Mouse (Mus musculus) heart, adult 2 months (tissue): ENCODE measurements around the gene Tmem82. TPM values are rescaled to one million over a fixed set of nuclear protein-coding genes. Genes with fewer than 3 reads are reported as not detected.
"Not testable (repeated sequence)": the region's sequence is repeated elsewhere in the genome, so short reads cannot be mapped to it uniquely, and the experiment has no call there.

Source experiments
- DNase-seq, 2 experiments: peaks; one replicate each; pipeline ENCODE4 v3.0.0; 2021
- H3K27ac ChIP-seq: fragments of 200-600 bp; 2 replicates; pipeline ENCODE4 v1.8.1; 2022
- H3K27me3 ChIP-seq: fragments of 200-500 bp; 2 replicates; pipeline ENCODE4 v1.6.1; 2012; ENCODE audit warnings: mild to moderate bottlenecking, low read length, inconsistent platforms, mixed read lengths; ENCODE audit not compliant: control insufficient read depth, insufficient read depth
- H3K36me3 ChIP-seq: fragments of 200-500 bp; 2 replicates; pipeline ENCODE4 v1.6.1; 2012; ENCODE audit warnings: low read length, inconsistent platforms; ENCODE audit not compliant: control insufficient read depth, insufficient read depth
- H3K4me1 ChIP-seq: fragments of 200-500 bp; 2 replicates; pipeline ENCODE4 v1.6.1; 2011; ENCODE audit warnings: low read length; ENCODE audit not compliant: control insufficient read depth, insufficient read depth
- H3K4me3 ChIP-seq: fragments of 200-600 bp; 2 replicates; pipeline ENCODE4 v1.8.1; 2022
- H3K79me2 ChIP-seq: fragments of 200-500 bp; replicated peaks from 2 replicates; pipeline ENCODE4 v1.6.1; 2012; ENCODE audit warnings: mild to moderate bottlenecking, inconsistent platforms, low read length, moderate library complexity, mixed read lengths; ENCODE audit not compliant: control insufficient read depth, insufficient read depth
- H3K9ac ChIP-seq: fragments of 200-500 bp; 2 replicates; pipeline ENCODE4 v1.6.1; 2012; ENCODE audit warnings: low read depth, mild to moderate bottlenecking, control low read depth, inconsistent platforms, low read length, mixed read lengths
- CTCF ChIP-seq: fragments of 200-600 bp; IDR thresholded peaks from 2 replicates; pipeline ENCODE4 v1.8.1; 2022; ENCODE audit warnings: antibody characterized with exemption, mild to moderate bottlenecking, moderate library complexity
- EP300 ChIP-seq: fragments of 200-500 bp; IDR thresholded peaks from 2 replicates; pipeline ENCODE4 v1.6.1; 2011; ENCODE audit warnings: low read depth, low read length, control low read depth; ENCODE audit not compliant: insufficient read depth
- POLR2A ChIP-seq: fragments of 200-500 bp; IDR thresholded peaks from 2 replicates; pipeline ENCODE4 v1.6.1; 2011; ENCODE audit warnings: mild to moderate bottlenecking, low read depth, low read length, control low read depth; ENCODE audit not compliant: insufficient read depth
- WGBS: fragments of 180-500 bp; shearing (Covaris S2); methylation state at CpG from one replicate; pipeline ENCODE4 v1.1.7; 2018; 5-methylcytosine and 5-hydroxymethylcytosine counted together
- intact Hi-C: fragments of 180-260 bp; cut with DNase I; formaldehyde crosslinking; loops from one replicate; pipeline ENCODE4 v1.15.1; 2025
- polyA plus RNA-seq: library from polyadenylated mRNA; depleted of rRNA; stranded (reverse); fragments of >200 nt; gene quantifications from 2 replicates; pipeline ENCODE4 v1.2.3, GENCODE M21; 2012; rRNA removed
- total RNA-seq, 2 experiments: library from RNA; stranded (reverse); gene quantifications; 2 replicates each; pipeline ENCODE4 v1.2.3; 2021

The Tmem82 gene
- total and polyA plus RNA-seq, 3 experiments, result 16.5 to 36.6 (median 20.2) TPM

DNA sequence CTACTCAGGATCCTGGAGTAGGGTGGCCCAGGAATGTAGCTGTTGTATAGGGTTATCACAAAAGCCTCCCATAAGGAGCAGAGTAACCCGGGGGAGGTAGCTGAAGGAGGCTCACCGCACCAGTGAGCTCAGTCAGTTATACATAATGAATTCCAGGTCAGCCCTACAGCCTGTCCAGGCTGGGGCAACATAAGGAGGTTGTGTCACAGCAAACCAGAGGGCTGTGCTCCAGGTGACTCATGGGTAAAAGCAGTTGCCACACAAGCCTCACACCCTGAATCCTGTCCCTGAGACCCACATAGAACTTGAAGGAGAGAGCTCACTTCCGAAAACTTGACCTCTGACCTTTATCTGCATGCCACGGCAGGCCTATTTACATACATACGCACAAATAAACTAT lies 49.5 kb downstream of the Tmem82 start:
- H3K27ac ChIP-seq, result peak overlapping the region; percentile 86
- TF ChIP-seq POLR2A (no peak), CTCF (no peak), EP300 (no peak)
- intact Hi-C loops, result no loop called here
- no peak overlapping the region for H3K4me3 ChIP-seq
- H3K4me1 ChIP-seq, result peaks cover 27% of the 10 kb centered on the region
- DNase-seq, result no peak
- no peaks in the 10 kb centered on the region for H3K36me3 ChIP-seq
- H3K9ac ChIP-seq, result no peak overlapping the region
- no peaks in the 10 kb centered on the region for H3K79me2 ChIP-seq
- H3K27me3 ChIP-seq, result no peaks in the 10 kb centered on the region
- whole genome bisulfite sequencing, result 84% methylated on average over 5 of the region's 5 CpGs

DNA sequence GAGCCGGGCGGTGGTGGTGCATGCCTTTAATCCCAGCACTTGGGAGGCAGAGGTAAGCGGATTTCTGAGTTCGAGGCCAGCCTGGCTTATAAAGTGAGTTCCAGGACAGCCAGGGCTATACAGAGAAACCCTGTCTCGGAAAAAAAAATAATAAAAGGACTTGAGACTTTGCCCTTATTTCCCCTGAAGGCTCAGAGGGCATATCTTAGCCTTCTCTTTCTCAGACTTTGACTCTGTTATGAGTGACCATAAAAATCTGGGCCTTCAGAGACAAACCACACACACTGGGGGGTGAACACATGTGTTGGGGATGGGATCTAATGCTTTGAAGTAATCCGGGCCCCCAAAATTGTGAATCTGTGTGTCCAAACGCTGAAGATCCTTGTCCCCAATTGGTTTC lies 51.3 kb downstream of the Tmem82 start:
- H3K9ac ChIP-seq, H3K79me2 ChIP-seq, H3K36me3 ChIP-seq, H3K4me3 ChIP-seq, intact Hi-C loops, H3K27ac ChIP-seq, H3K27me3 ChIP-seq, DNase-seq: not testable (repeated sequence)
- H3K4me1 ChIP-seq, result peaks cover 22% of the 10 kb centered on the region
- 95% methylated on average over 7 of the region's 7 CpGs for WGBS

GRCm38 (mm10) chr4:141566187-141566586 lies 52.2 kb downstream of the Tmem82 start:
- Histone ChIP-seq H3K79me2 (no peaks in the 10 kb centered on the region), H3K4me3 (no peak overlapping the region), H3K36me3 (no peaks in the 10 kb centered on the region), H3K4me1 (peaks cover 21% of the 10 kb centered on the region), H3K27me3 (no peaks in the 10 kb centered on the region), H3K27ac (peak overlapping the region; percentile 70), H3K9ac (no peak overlapping the region)
- TF ChIP-seq EP300, result no peak
- no peak for TF ChIP-seq POLR2A
- TF ChIP-seq CTCF, result no peak
- intact Hi-C loops, result no loop called here
- no peak for DNase-seq
- 88% methylated on average over 6 of the region's 6 CpGs for WGBS

- Histone ChIP-seq H3K9ac (no peak overlapping the region), H3K79me2 (no peaks in the 10 kb centered on the region), H3K27me3 (no peaks in the 10 kb centered on the region), H3K27ac (peak overlapping the region; percentile 70), H3K36me3 (no peaks in the 10 kb centered on the region), H3K4me1 (peaks cover 16% of the 10 kb centered on the region), H3K4me3 (no peak overlapping the region)
- peak in 1 of 2 experiments; percentile 40 for DNase-seq
- no peak for TF ChIP-seq CTCF
- TF ChIP-seq POLR2A, result peak; percentile 53; the same call in 1 of the 2 replicates
- TF ChIP-seq EP300, result peak; percentile 85
- intact Hi-C loops, result no loop called here
- WGBS, result 31% methylated on average over 7 of the region's 7 CpGs
These were observed 53.1 kb downstream of the Tmem82 start for GRCm38 (mm10) chr4:141565325-141565724.

- intact Hi-C loops, result loop anchor here (5.0 kb wide), 1 partner anchor 77 kb away; no protein-coding TSS in a partner anchor
These were observed 53.8 kb downstream of the Tmem82 start for GRCm38 (mm10) chr4:141564660-141565059.

DNA sequence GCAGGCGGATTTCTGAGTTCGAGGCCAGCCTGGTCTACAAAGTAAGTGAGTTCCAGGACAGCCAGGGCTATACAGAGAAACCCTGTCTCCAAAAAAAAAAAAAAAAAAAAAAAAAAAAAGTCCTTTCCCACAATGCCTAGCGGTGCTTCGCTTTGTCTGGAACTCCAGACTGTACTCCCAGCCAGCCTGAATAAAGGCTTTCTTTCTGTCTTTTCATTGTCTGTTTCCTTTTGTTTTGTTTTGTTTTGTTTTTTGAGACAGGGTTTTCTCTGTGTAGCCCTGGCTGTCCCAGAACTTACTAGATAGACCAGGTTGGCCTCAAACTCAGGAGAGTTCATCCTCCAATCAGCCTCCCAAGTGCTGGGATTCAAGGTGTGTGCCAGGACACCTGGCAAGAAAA lies 54.2 kb downstream of the Tmem82 start:
- no peak for TF ChIP-seq CTCF
- no peak for TF ChIP-seq EP300
- no peak for TF ChIP-seq POLR2A
- no peak for DNase-seq
- H3K27ac ChIP-seq, result peak overlapping the region; percentile 70; the same call in 1 of the 2 replicates
- no peaks in the 10 kb centered on the region for H3K36me3 ChIP-seq
- H3K79me2 ChIP-seq, result no peaks in the 10 kb centered on the region
- H3K4me3 ChIP-seq, result no peak overlapping the region
- WGBS, result 91% methylated on average over 4 of the region's 4 CpGs
- no peaks in the 10 kb centered on the region for H3K27me3 ChIP-seq
- no peak overlapping the region for H3K9ac ChIP-seq
- peaks cover 14% of the 10 kb centered on the region for H3K4me1 ChIP-seq
- intact Hi-C loops, result loop anchor here (5.0 kb wide), 1 partner anchor 77 kb away; no protein-coding TSS in a partner anchor

More at GRCm38 (mm10) chr4:141564660-141565059, 53.8 kb downstream of the Tmem82 start:
- H3K9ac ChIP-seq, result no peak overlapping the region
- H3K4me3 ChIP-seq, result no peak overlapping the region
- DNase-seq, result no peak
- H3K27ac ChIP-seq, result peak overlapping the region; percentile 70; the same call in 1 of the 2 replicates
- H3K4me1 ChIP-seq, result peaks cover 15% of the 10 kb centered on the region
- TF ChIP-seq POLR2A, result no peak
- TF ChIP-seq EP300, result no peak
- TF ChIP-seq CTCF, result no peak
- no peaks in the 10 kb centered on the region for H3K27me3 ChIP-seq
- 89% methylated on average over 3 of the region's 3 CpGs for WGBS
- H3K36me3 ChIP-seq, result no peaks in the 10 kb centered on the region
- H3K79me2 ChIP-seq, result no peaks in the 10 kb centered on the region

Other genes starting within 250 kb of the Tmem82 start
- gene Clcnka, start 219.9 kb downstream of the Tmem82 start, total RNA-seq, result not detected
- gene Clcnka, start 219.9 kb downstream of the Tmem82 start, polyA plus RNA-seq, result 0.04 TPM in 1 of 2 replicates, not detected in the other
- gene Clcnkb, start 202.6 kb downstream of the Tmem82 start, total RNA-seq, result under 1 TPM; 0.43 to 0.57 TPM
- 2.1 and 4.6 TPM in 2 replicates for gene Clcnkb, start 202.6 kb downstream of the Tmem82 start, polyA plus RNA-seq
- gene Hspb7, start 197.9 kb downstream of the Tmem82 start, total RNA-seq, result 1,000 to 10,000 TPM; 1,066 to 1,498 TPM
- 973 and 1,028 TPM in 2 replicates for gene Hspb7, start 197.9 kb downstream of the Tmem82 start, polyA plus RNA-seq
- 1 to 10 TPM; 1.6 to 2.2 TPM for gene Srarp, start 182.5 kb downstream of the Tmem82 start, total RNA-seq
- 0.94 and 2.4 TPM in 2 replicates for gene Srarp, start 182.5 kb downstream of the Tmem82 start, polyA plus RNA-seq
- gene Zbtb17, start 174.0 kb downstream of the Tmem82 start, total RNA-seq, result 10 to 100 TPM; 22.9 to 26.4 TPM
- 23.3 and 29.9 TPM in 2 replicates for gene Zbtb17, start 174.0 kb downstream of the Tmem82 start, polyA plus RNA-seq
- 10 to 100 TPM; 28.0 to 28.9 TPM for gene Spen, start 80.0 kb downstream of the Tmem82 start, total RNA-seq
- gene Spen, start 80.0 kb downstream of the Tmem82 start, polyA plus RNA-seq, result 10.7 and 11.5 TPM in 2 replicates
- 100 to 1,000 TPM; 236 to 263 TPM for gene Fblim1, start 12.5 kb downstream of the Tmem82 start, total RNA-seq
- 297 and 303 TPM in 2 replicates for gene Fblim1, start 12.5 kb downstream of the Tmem82 start, polyA plus RNA-seq
- 100 to 1,000 TPM; 118 to 132 TPM for gene Slc25a34, start 5.2 kb upstream of the Tmem82 start, total RNA-seq
- gene Slc25a34, start 5.2 kb upstream of the Tmem82 start, polyA plus RNA-seq, result 183 and 258 TPM in 2 replicates
- 100 to 1,000 TPM in 1 of 2 experiments, 10 to 100 TPM in 1; 95.2 to 126 TPM for gene Plekhm2, start 46.3 kb upstream of the Tmem82 start, total RNA-seq
- 111 and 144 TPM in 2 replicates for gene Plekhm2, start 46.3 kb upstream of the Tmem82 start, polyA plus RNA-seq
- gene Rsc1a1, start 67.0 kb upstream of the Tmem82 start, total RNA-seq, result not detected
- 4.6 and 8.8 TPM in 2 replicates for gene Rsc1a1, start 67.0 kb upstream of the Tmem82 start, polyA plus RNA-seq
- gene Ddi2, start 104.8 kb upstream of the Tmem82 start, total RNA-seq, result 10 to 100 TPM; 28.6 to 29.4 TPM
- gene Ddi2, start 104.8 kb upstream of the Tmem82 start, polyA plus RNA-seq, result 8.7 and 14.2 TPM in 2 replicates
- under 1 TPM; 0.23 to 0.32 TPM for gene Agmat, start 128.0 kb upstream of the Tmem82 start, total RNA-seq
- 0.57 and 1.1 TPM in 2 replicates for gene Agmat, start 128.0 kb upstream of the Tmem82 start, polyA plus RNA-seq
- gene Dnajc16, start 172.3 kb upstream of the Tmem82 start, total RNA-seq, result 10 to 100 TPM; 20.4 to 24.9 TPM
- 12.5 and 20.9 TPM in 2 replicates for gene Dnajc16, start 172.3 kb upstream of the Tmem82 start, polyA plus RNA-seq
- gene Casp9, start 175.0 kb upstream of the Tmem82 start, total RNA-seq, result 1 to 10 TPM; 7.5 to 8.1 TPM
- gene Casp9, start 175.0 kb upstream of the Tmem82 start, polyA plus RNA-seq, result 10.0 and 15.5 TPM in 2 replicates
- not detected for gene Cela2a, start 207.5 kb upstream of the Tmem82 start, total RNA-seq
- gene Cela2a, start 207.5 kb upstream of the Tmem82 start, polyA plus RNA-seq, result 0.26 and 0.62 TPM in 2 replicates
- not detected for gene Ctrc, start 227.7 kb upstream of the Tmem82 start, total RNA-seq
- not detected in 2 replicates for gene Ctrc, start 227.7 kb upstream of the Tmem82 start, polyA plus RNA-seq